Mouse (Mus musculus) skeletal muscle tissue, adult 2 months (tissue): ENCODE data around the gene Ptprt.
"Not testable (repeated sequence)": the region's sequence is repeated elsewhere in the genome, so short reads cannot be mapped to it uniquely, and the experiment has no call there.

Source experiments
- DNase-seq: peaks from one replicate; pipeline ENCODE4 v3.0.0-alpha.2; 2012; ENCODE audit warnings: low read depth, low spot score

The Ptprt gene

GRCm38 (mm10) chr2:162217896-162218295 lies 443.1 kb downstream of the Ptprt start:
- no peak for DNase-seq

- DNase-seq = no peak
These were observed 448.6 kb downstream of the Ptprt start for GRCm38 (mm10) chr2:162212397-162212796.

GRCm38 (mm10) chr2:162210564-162210963 lies 450.4 kb downstream of the Ptprt start:
- DNase-seq = no peak

- DNase-seq = no peak
These were observed 463.6 kb downstream of the Ptprt start for GRCm38 (mm10) chr2:162197316-162197715.

GRCm38 (mm10) chr2:162182621-162183475 lies 478.1 kb downstream of the Ptprt start:
- no peak for DNase-seq

- DNase-seq = no peak
These were observed 479.1 kb downstream of the Ptprt start for GRCm38 (mm10) chr2:162181826-162182225.

- no peak for DNase-seq
These were observed 488.4 kb downstream of the Ptprt start for GRCm38 (mm10) chr2:162172529-162172928.

- no peak for DNase-seq
These were observed 519.0 kb downstream of the Ptprt start for GRCm38 (mm10) chr2:162141845-162142411.

GRCm38 (mm10) chr2:162136176-162136575 lies 524.8 kb downstream of the Ptprt start:
- not testable (repeated sequence) for DNase-seq

GRCm38 (mm10) chr2:162131607-162132304 lies 529.2 kb downstream of the Ptprt start:
- no peak for DNase-seq

GRCm38 (mm10) chr2:162129896-162130295 lies 531.1 kb downstream of the Ptprt start:
- DNase-seq = no peak

- DNase-seq = no peak
These were observed 542.9 kb downstream of the Ptprt start for GRCm38 (mm10) chr2:162118041-162118440.

GRCm38 (mm10) chr2:162082391-162082790 lies 578.6 kb downstream of the Ptprt start:
- no peak for DNase-seq

GRCm38 (mm10) chr2:162080717-162081398 lies 580.1 kb downstream of the Ptprt start:
- DNase-seq = no peak

GRCm38 (mm10) chr2:162078571-162079280 lies 582.2 kb downstream of the Ptprt start:
- no peak for DNase-seq

- no peak for DNase-seq
These were observed 608.1 kb downstream of the Ptprt start for GRCm38 (mm10) chr2:162052816-162053215.

GRCm38 (mm10) chr2:162050198-162050597 lies 610.7 kb downstream of the Ptprt start:
- no peak for DNase-seq

GRCm38 (mm10) chr2:162035615-162036014 lies 625.3 kb downstream of the Ptprt start:
- DNase-seq = no peak

- no peak for DNase-seq
These were observed 629.3 kb downstream of the Ptprt start for GRCm38 (mm10) chr2:162031636-162032035.

GRCm38 (mm10) chr2:162001016-162001415 lies 659.9 kb downstream of the Ptprt start:
- no peak for DNase-seq

- no peak for DNase-seq
These were observed 678.6 kb downstream of the Ptprt start for GRCm38 (mm10) chr2:161982311-161982710.
